Mouse (Mus musculus): ENCODE results near the gene Mis12.

The Mis12 gene

DNA sequence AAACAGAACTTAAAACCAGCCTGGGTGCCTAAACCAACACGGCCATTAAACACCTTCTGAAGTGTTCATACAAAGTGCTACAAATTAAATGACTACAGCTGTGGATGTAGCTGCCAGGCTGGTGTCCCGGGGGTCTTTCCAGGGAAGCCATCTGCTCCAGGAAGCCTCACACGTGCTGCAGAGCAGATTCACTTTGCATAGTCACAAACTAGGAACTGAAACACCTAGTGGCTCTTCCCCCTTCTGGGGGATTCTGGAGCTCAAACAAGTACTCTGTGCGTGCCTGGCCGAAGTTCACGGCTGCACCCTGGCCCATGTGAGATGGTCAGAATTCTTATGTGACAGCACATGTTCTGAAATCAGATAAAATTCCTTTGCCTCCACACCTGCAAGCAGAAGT, 39.2 kb upstream of the Mis12 start:
- Histone ChIP-seq H3K27me3 (ENCODE audit: insufficient read depth, low read length) (no peaks in the 10 kb centered on the region), H3K4me3 (replicated peaks; ENCODE audit: low read length) (peak overlapping the region; percentile 97), H3K4me1 (replicated peaks; ENCODE audit: low read depth, low read length) (peaks cover 47% of the 10 kb centered on the region), H3K9me3 (ENCODE audit: low read length) (no peaks in the 10 kb centered on the region), H3K36me3 (ENCODE audit: insufficient read depth, low read length) (peaks cover 82% of the 10 kb centered on the region)
- TF ChIP-seq CTCF (conservative IDR thresholded peaks at IDR 0.05; ENCODE audit: low read length) (no peak), NANOG (IDR thresholded peaks at IDR 0.05; ENCODE audit: borderline replicate concordance, low read length) (no peak), POU5F1 (IDR thresholded peaks at IDR 0.05; ENCODE audit: borderline replicate concordance, low read length) (no peak)

DNA sequence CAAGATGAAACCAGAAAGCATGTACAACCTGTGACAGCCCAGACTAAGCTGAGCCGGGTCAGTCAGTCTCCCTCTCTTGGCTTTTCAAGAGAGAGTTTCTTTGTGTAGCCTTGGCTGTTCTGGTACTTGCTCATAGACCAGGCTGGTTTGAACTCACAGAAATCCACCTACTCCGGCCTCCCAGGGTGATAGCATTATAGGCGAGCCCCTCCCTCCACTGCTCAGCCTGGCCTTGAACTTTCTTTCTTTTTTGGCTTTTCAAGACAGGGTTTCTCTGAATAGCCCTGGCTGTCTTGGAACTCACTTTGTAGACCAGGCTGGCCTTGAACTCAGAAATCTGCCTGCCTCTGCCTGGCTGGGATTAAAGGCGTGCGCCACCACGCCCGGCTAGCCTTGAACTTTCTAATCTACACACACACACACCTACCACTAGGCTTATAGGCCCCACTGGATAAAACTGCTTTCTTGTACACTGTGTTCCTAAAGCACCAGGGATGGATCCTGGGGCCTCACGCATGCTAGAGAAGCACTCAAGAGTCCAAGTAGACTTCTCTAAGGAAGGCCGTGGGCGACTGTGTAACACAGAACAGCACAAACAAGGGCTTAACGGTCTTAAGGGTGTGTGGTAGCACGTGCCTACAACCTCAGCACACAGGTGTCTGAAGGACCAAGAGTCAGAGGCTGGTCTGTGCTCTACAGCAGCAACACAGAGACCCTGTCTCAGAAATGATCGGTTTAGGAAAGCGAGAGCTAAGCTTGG, 38.5 kb upstream of the Mis12 start:
- H3K9me3 ChIP-seq (ENCODE audit: low read length), result no peaks in the 10 kb centered on the region
- H3K4me1 ChIP-seq (replicated peaks; ENCODE audit: low read depth, low read length), result peaks cover 49% of the 10 kb centered on the region
- peaks cover 82% of the 10 kb centered on the region for H3K36me3 ChIP-seq (ENCODE audit: insufficient read depth, low read length)
- H3K27me3 ChIP-seq (ENCODE audit: insufficient read depth, low read length), result no peaks in the 10 kb centered on the region
- H3K4me3 ChIP-seq (replicated peaks; ENCODE audit: low read length), result peak overlapping the region; percentile 97
- TF ChIP-seq CTCF (conservative IDR thresholded peaks at IDR 0.05; ENCODE audit: low read length) (no peak), NANOG (IDR thresholded peaks at IDR 0.05; ENCODE audit: borderline replicate concordance, low read length) (no peak), POU5F1 (IDR thresholded peaks at IDR 0.05; ENCODE audit: borderline replicate concordance, low read length) (no peak)

GRCm38 (mm10) chr11:70982030-70982429, 37.4 kb upstream of the Mis12 start:
- no peaks in the 10 kb centered on the region for H3K27me3 ChIP-seq (ENCODE audit: insufficient read depth, low read length)
- H3K9me3 ChIP-seq (ENCODE audit: low read length), result no peaks in the 10 kb centered on the region
- H3K36me3 ChIP-seq (ENCODE audit: insufficient read depth, low read length), result peaks cover 82% of the 10 kb centered on the region
- peak overlapping the region; percentile 97 for H3K4me3 ChIP-seq (replicated peaks; ENCODE audit: low read length)
- TF ChIP-seq CTCF (conservative IDR thresholded peaks at IDR 0.05; ENCODE audit: low read length) (no peak), NANOG (IDR thresholded peaks at IDR 0.05; ENCODE audit: borderline replicate concordance, low read length) (no peak), POU5F1 (IDR thresholded peaks at IDR 0.05; ENCODE audit: borderline replicate concordance, low read length) (no peak)
- H3K4me1 ChIP-seq (replicated peaks; ENCODE audit: low read depth, low read length), result peaks cover 57% of the 10 kb centered on the region

DNA sequence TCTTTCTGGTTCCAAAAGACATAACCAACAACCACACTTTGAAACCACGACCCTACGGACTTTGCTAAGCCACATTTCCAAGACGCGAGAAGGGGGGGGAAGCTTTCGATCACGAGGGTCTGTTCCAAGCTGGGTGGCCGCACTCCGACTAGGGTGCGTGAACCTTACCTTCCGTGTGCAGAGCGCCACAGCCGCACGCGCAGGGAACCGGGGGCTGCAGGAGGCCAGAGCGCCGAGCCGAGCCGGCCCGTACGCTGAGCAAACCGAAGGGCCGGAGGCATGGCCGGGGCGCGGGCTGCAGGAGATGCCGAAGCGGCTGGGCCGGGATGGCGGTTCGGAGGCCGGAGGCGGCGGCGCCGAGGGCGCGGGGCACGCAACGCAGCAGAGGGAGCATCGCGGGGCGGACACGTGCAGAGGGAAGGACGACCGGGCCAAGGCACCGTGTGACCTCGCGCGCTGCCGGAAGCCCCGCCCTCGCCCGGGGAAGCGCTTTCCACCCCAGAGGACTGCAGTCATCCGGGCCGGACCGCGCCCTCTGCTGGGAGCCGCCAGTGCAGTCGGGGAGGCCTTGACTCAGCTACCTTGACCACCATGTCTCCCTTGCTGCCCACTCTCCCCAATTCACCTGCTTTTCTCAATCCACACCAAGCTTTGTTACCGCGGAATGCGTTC, 36.7 kb upstream of the Mis12 start, which contains the start of gene C1qbp:
Gene C1qbp, minus strand, starts transcription at position 470 of the 672 bp plus-strand sequence.
- H3K4me1 ChIP-seq (replicated peaks; ENCODE audit: low read depth, low read length), result peaks cover 56% of the 10 kb centered on the region
- H3K4me3 ChIP-seq (replicated peaks; ENCODE audit: low read length), result peak within 1 kb of the TSS; percentile 97
- no peaks in the 10 kb centered on the region for H3K9me3 ChIP-seq (ENCODE audit: low read length)
- H3K27me3 ChIP-seq (ENCODE audit: insufficient read depth, low read length), result no peaks in the 10 kb centered on the region
- TF ChIP-seq POU5F1 (IDR thresholded peaks at IDR 0.05; ENCODE audit: borderline replicate concordance, low read length), result no peak
- TF ChIP-seq NANOG (IDR thresholded peaks at IDR 0.05; ENCODE audit: borderline replicate concordance, low read length), result no peak
- peak; percentile 40 for TF ChIP-seq CTCF (conservative IDR thresholded peaks at IDR 0.05; ENCODE audit: low read length)
- H3K36me3 ChIP-seq (ENCODE audit: insufficient read depth, low read length), result peaks cover 82% of the 10 kb centered on the region

GRCm38 (mm10) chr11:71001167-71001566, 18.2 kb upstream of the Mis12 start:
- no peak for TF ChIP-seq NANOG (IDR thresholded peaks at IDR 0.05; ENCODE audit: borderline replicate concordance, low read length)
- TF ChIP-seq POU5F1 (IDR thresholded peaks at IDR 0.05; ENCODE audit: borderline replicate concordance, low read length), result no peak
- no peak for TF ChIP-seq CTCF (conservative IDR thresholded peaks at IDR 0.05; ENCODE audit: low read length)
- Histone ChIP-seq H3K36me3 (ENCODE audit: insufficient read depth, low read length) (peaks cover 63% of the 10 kb centered on the region), H3K27me3 (ENCODE audit: insufficient read depth, low read length) (no peaks in the 10 kb centered on the region), H3K9me3 (ENCODE audit: low read length) (no peaks in the 10 kb centered on the region), H3K4me1 (replicated peaks; ENCODE audit: low read depth, low read length) (peaks cover 31% of the 10 kb centered on the region), H3K4me3 (replicated peaks; ENCODE audit: low read length) (no peak overlapping the region)

DNA sequence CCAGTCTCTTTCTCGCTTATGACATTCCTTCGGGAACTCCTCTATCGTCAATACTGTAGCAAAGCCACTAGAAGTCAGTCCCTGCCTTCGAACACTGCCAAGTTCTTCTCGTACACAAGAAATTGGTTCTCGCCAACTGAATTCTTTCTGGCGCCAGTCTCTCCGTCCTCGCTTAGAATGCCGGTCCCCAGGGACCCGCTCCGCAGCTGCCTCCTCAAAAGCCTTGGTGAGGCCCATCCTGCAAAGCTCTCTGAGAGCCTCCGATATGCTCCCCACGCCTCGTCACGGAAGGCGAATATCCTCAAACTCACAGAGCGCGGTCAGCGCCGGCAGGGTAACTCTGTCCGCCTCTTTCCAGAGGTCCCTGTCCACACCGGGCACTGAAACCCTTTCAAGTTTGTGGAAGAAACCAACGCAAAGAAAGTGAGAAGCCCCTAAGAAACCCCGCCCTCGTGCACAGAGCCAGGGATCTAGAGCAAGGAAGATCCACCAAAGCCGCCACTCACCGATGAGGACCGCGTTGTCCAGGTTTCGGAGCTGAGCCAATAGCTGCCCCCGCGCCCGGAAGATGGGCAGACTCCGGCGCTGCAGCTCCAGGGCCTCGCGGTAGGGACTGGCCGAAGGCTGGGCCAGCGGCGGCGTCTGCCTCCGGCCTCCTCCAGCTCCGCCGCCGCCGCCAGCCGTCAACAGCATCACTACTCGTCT, 15.6 kb upstream of the Mis12 start:
- TF ChIP-seq NANOG (IDR thresholded peaks at IDR 0.05; ENCODE audit: borderline replicate concordance, low read length) (no peak), CTCF (conservative IDR thresholded peaks at IDR 0.05; ENCODE audit: low read length) (no peak), POU5F1 (IDR thresholded peaks at IDR 0.05; ENCODE audit: borderline replicate concordance, low read length) (no peak)

DNA sequence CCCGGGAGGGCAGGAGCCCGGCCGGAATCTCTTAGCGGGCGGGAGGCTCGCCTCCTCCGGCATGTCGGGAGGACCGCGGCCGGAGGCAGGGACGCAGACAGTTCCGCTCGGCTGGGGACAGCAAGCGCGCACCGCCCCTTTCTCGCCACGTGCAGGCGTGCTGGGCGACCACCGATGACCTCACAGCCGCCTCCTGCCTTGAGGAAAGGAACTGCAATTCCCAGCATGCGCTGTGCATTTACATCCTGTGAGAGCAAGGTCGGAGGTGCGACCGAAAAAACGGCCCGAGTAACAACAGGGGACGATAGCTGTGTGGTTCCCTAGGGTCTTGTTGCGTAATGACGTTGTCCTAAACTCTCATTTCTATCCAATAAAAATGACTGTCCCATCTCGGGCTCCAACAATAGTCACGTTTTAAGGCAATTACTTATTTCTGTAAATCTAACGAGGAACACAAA, 15.1 kb upstream of the Mis12 start, which contains the start of gene Dhx33:
Gene Dhx33, minus strand, starts transcription at position 122 of the 458 bp plus-strand sequence.
- TF ChIP-seq NANOG (IDR thresholded peaks at IDR 0.05; ENCODE audit: borderline replicate concordance, low read length) (no peak), POU5F1 (IDR thresholded peaks at IDR 0.05; ENCODE audit: borderline replicate concordance, low read length) (no peak), CTCF (conservative IDR thresholded peaks at IDR 0.05; ENCODE audit: low read length) (no peak)
- peak within 1 kb of the TSS; percentile 100 for H3K4me3 ChIP-seq (replicated peaks; ENCODE audit: low read length)

More for the DNA sequence above, 15.6 kb upstream of the Mis12 start:
- no peaks in the 10 kb centered on the region for H3K9me3 ChIP-seq (ENCODE audit: low read length)
- H3K36me3 ChIP-seq (ENCODE audit: insufficient read depth, low read length), result peaks cover 56% of the 10 kb centered on the region
- H3K4me3 ChIP-seq (replicated peaks; ENCODE audit: low read length), result peak overlapping the region; percentile 100
- no peaks in the 10 kb centered on the region for H3K27me3 ChIP-seq (ENCODE audit: insufficient read depth, low read length)
- peaks cover 31% of the 10 kb centered on the region for H3K4me1 ChIP-seq (replicated peaks; ENCODE audit: low read depth, low read length)

DNA sequence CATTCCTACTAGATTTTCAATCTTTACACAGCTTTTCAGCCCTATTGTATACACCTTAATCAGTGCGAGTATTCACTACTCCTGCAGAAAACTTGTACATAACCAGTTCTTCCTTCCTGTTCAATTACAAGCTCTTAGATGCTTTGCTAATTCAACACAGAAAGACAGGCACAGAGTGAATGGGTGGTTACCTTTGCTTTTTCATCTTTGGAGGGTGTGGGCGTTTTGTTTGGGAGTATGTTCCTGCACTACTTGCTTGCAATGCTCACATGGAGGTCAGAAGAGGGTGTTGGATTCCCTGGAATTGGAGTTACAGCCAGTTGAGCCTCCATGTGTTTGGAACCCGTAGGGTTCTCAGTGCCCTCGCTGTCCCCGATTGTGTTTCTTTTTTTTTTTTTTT, 14.4 kb upstream of the Mis12 start:
- Histone ChIP-seq H3K9me3 (ENCODE audit: low read length) (no peaks in the 10 kb centered on the region), H3K4me3 (replicated peaks; ENCODE audit: low read length) (peak overlapping the region; percentile 100; the same call in 1 of the 2 replicates), H3K4me1 (replicated peaks; ENCODE audit: low read depth, low read length) (peaks cover 31% of the 10 kb centered on the region), H3K36me3 (ENCODE audit: insufficient read depth, low read length) (peaks cover 55% of the 10 kb centered on the region), H3K27me3 (ENCODE audit: insufficient read depth, low read length) (no peaks in the 10 kb centered on the region)
- no peak for TF ChIP-seq CTCF (conservative IDR thresholded peaks at IDR 0.05; ENCODE audit: low read length)
- no peak for TF ChIP-seq NANOG (IDR thresholded peaks at IDR 0.05; ENCODE audit: borderline replicate concordance, low read length)
- TF ChIP-seq POU5F1 (IDR thresholded peaks at IDR 0.05; ENCODE audit: borderline replicate concordance, low read length), result no peak

More for the DNA sequence above, 15.1 kb upstream of the Mis12 start, which contains the start of gene Dhx33:
- Histone ChIP-seq H3K9me3 (ENCODE audit: low read length) (no peaks in the 10 kb centered on the region), H3K4me1 (replicated peaks; ENCODE audit: low read depth, low read length) (peaks cover 31% of the 10 kb centered on the region), H3K27me3 (ENCODE audit: insufficient read depth, low read length) (no peaks in the 10 kb centered on the region), H3K36me3 (ENCODE audit: insufficient read depth, low read length) (peaks cover 55% of the 10 kb centered on the region)

Measured in E14TG2a.4 (cell line).